Mouse (Mus musculus): ENCODE results near the gene Gnpnat1. TPM values are rescaled to one million over a fixed set of nuclear protein-coding genes. Genes with fewer than 3 reads are reported as not detected.

Gene Gnpnat1
- 1 to 10 TPM; 3.7 to 6.4 TPM for total RNA-seq (2023)

DNA sequence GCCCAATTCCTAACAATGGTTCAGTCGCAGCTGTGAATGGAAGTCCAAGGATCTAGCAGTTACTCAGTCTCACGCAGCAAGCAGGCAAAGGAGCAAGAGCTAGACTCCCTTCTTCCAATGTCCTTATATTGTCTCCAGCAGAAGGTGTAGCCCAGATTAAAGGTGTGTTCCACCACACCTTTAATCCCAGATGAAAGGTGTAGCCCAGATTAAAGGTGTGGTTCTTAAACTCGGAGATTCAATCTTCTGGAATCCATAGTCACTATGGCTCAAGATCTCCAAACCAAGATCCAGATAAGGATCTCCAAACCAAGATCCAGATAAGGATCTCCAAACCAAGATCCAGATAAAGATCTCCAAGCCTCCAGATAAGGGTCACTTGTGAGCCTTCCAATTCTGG is at the start of gene Gnpnat1:
Gene Gnpnat1 (minus strand): TSS at position 101 of the 400 bp plus-strand sequence.

DNA sequence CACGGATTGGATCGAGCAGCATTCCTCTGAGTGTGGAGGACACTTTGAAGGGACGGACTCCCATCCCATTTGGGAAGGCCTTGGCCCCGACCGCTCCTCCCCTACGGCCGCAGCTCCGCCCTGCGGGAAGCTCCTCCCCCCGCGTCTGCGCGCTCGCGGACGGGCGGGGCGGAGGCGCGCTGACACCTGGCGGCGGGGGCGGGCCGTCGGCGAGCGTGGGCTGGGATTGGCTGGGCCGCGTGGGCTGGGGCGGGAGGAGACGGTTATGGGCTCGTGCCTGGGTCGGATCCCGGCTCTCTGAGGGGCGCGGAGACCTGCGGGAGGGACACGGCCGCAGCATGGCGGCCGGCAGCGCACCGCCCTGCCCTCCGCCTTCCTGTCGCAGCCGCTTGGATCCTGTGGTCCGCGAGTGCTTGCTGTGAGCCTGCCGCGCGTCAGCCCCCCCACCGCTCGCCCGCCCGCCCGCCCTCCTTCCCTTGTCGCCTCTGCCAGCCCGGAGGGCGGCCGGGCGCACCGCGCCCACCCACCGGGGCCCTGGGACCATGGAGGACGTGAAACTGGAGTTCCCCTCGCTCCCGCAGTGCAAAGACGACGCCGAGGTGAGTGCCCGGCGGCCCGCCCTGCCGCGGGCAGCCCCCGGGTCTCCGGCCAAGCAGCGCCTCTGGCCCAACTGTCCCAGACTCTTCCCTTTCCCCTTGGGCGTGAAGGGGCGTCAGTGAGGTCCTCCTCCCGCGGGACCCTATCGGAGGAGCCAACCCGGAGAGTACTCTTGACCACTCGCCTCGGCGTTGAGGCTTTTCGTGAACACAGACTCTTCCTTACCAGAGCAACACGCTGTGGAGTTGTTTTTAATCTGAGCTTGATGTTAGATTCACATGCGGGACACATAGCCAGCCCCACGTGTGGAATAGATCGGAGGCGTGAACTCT is 53.5 kb downstream of the Gnpnat1 start, which contains the start of gene Styx:
Gene Styx (plus strand): TSS at position 163 of the 929 bp plus-strand sequence.

DNA sequence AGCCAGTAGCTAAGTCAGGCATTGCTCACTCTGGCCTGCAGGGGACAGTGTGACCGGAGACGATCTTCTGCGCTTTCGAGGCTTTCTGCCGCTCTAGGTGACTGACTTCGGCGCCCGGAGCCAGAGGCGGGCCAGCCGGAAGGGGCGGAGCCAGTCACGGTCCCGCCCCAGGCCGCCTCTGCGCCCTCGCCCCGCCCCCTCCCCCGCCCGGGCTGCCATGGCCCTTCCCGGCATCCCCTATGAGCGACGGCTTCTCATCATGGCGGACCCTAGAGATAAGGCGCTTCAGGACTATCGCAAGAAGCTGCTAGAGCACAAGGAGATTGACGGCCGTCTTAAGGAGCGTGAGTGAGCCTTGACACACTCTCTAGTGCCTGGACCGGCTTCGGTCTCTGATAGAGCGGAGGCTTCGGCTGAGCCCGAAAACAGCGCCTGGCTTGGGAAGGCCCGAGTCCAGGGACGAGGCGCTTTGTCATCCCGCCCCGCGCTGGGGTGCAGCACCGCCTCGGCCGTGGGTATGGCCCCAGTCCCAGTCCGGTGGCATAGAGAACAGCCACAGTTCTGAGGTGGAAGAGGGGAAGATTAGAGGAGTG is 75.0 kb downstream of the Gnpnat1 start, which contains the start of gene Psmc6:
Gene Psmc6 (plus strand): TSS at position 200 of the 593 bp plus-strand sequence.

Other genes starting within 250 kb of the Gnpnat1 start
- gene Gpr137c, start 185.2 kb downstream of the Gnpnat1 start, total RNA-seq (2023) = 1 to 10 TPM; 6.9 to 8.0 TPM
- 10 to 100 TPM; 21.6 to 24.1 TPM for gene Txndc16, start 184.6 kb downstream of the Gnpnat1 start, total RNA-seq (2023)
- gene Ero1l, start 86.1 kb downstream of the Gnpnat1 start, total RNA-seq (2023) = 10 to 100 TPM; 65.3 to 89.8 TPM
- 10 to 100 TPM; 60.5 to 61.1 TPM for gene Psmc6, start 75.1 kb downstream of the Gnpnat1 start, total RNA-seq (2023)
- gene Styx, start 53.8 kb downstream of the Gnpnat1 start, total RNA-seq (2023) = 10 to 100 TPM; 16.8 to 18.7 TPM
- under 1 TPM; 0.42 TPM for gene Fermt2, start 125.2 kb upstream of the Gnpnat1 start, total RNA-seq (2023)